Mouse (Mus musculus) adrenal gland, adult (tissue): ENCODE measurements around the gene Map1b.
A peak's percentile ranks its signal among the peaks of the same experiment; 100 is the strongest.

Source experiments
- DNase-seq, 2 experiments: peaks; one replicate each; pipeline ENCODE4 v3.0.0; 2022 to 2023; ENCODE audit warnings: low spot score in 1 of 2; ENCODE audit not compliant: inconsistent age in 2 of 2

Map1b gene

DNA sequence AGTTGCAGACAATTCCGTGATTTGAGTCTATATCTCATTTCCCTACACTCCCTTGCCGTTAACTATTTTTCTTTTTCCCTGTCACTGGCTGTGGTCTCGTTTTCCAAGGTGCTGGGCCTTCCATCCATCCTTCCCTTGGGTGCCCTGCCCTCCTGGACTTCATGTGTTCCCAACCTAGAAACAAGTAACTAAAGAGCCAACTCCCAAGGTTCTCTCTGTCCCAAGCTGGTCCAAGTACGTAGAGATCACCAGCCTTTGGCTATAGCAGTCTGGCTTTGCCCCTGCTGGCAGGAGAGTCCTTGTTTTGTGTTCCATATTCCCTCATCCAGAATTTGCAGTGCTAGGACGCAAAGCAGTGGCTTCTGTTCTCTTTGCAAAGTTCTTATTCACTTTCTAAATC is 65.1 kb downstream of the Map1b start:
- DNase-seq: no peak

DNA sequence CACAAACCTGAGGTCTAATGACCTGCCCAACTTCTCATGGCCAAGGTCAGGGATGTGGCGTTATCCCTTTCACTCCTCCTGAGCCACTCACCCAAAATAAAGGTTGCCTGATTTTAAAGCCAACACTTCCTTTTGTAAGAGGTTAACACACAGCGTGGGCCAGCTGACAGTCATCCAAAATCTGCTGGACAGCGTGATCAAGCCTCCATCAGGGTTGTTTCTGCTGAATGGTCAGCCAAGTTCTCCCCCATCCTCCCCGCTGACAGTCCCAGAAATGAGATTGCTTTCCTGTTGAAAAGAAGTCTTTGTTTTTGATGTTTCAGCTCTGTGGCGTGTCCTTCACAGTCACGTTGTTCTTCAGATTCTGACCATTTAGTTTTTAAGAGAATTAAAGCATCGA is 65.6 kb downstream of the Map1b start:
- no peak for DNase-seq

DNA sequence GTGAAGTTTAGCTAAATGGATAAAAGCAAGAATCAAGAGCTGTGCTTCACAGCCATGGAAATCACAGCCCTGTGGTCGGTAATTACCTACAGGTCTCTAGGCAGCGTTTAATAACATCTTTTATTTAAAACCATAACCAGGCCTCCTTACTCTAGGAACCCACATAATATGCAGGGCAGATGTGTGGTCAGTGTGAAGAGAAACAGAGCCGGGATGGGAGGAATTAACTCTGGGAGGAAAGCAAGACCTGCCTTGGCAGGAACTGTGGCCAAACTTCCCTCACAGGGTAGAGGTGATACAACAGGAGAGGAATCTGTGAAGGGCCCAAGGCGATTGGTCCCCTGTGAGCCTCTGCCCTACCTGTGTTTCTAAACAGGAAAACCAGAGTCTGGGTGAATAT is 66.8 kb downstream of the Map1b start:
- DNase-seq: no peak

DNA sequence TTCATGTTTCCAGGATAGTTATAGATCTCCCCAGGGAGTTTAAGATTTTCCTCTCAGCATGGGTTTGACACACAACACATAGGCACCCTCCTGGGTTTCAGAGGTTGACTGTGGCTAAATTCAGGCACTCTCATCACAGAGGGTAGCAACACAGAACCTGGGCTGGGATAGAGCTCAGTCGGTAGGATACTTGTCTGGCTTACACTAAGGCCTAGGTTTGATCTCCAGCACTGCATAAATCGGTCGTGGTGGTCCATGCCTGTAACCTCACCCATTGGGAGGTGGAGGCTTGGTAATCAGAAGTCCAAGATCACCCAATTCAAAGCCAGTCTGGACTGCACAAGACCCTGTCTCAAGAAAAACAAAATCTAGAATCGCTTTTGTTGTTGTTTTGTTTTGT is 68.1 kb downstream of the Map1b start:
- no peak for DNase-seq

DNA sequence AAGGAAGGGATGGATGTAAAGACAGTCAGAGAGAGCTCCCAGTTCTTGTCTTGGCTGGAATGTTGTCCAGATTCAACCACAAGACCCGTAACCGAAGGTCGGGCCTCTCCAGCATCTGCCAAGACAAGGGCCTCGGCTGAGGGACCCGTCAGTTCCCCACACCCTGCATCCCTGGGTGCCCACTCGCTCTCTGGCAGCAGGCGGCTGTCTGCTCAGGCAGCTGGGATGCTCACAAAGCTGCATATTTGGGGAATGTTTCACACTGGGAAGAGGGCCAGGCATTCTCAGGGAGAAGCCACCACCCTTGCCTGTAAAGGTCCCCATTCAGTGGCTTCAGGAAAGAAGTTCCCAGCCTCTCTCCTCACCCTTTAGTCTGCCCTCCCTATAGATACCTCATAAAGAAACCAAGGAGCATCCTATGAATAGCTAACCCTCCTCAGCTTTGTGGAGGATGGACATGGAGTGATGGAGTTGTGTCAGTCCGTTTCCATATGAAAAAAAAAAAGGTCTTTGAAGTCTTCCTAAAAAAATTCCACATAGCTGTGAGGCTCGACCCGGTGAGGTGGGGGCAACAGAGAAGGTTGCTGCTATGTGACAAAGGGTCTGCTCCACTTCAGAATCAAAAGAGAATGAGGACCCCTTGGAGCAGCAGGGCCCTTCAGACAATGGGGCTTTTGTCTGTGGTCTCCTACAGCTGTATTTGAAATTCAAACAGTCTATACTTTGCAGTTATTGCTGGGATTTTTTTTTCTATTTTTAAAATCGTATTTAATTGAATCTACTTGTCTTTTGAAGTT is 68.7 kb downstream of the Map1b start:
- DNase-seq: peak; percentile 44 to 60

DNA sequence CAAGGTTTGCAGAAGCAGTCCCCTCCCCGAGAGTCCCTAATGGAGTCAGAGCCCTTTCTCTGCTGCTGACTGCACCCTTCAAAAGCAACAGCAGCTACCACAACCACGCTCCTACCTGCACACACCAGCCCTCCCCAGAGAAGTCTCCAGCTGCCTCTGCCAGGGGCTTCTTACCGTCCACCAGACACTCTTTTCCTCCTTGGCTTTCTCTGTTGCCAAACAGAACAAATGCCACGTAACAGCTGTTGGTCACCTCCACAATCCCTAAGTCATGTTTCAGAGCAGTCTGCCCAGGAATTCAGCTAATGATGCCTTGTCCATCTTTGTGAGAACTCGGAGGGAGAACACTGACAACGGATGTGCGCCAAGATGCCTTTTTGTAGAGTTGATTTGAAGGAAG is 69.3 kb downstream of the Map1b start:
- DNase-seq: no peak

DNA sequence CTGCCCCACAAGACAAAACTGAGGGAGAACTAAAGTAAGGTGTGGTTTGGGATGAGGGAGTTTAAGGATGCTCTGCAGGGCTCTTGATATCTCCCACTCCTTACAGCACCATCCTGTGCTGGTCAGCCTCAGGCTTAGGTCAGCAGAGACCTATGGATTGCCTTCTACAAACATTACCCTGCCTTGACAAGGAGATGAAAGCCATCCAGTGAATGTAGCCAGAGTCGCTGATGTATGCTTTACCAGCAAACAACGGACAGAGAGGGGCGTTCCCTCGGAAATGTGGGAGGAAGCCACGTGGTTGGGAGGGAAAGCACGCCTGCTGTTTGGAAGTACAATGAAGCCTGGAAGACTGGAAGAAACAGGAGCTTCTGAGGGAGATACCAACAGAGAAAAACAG is 71.5 kb downstream of the Map1b start:
- no peak for DNase-seq

DNA sequence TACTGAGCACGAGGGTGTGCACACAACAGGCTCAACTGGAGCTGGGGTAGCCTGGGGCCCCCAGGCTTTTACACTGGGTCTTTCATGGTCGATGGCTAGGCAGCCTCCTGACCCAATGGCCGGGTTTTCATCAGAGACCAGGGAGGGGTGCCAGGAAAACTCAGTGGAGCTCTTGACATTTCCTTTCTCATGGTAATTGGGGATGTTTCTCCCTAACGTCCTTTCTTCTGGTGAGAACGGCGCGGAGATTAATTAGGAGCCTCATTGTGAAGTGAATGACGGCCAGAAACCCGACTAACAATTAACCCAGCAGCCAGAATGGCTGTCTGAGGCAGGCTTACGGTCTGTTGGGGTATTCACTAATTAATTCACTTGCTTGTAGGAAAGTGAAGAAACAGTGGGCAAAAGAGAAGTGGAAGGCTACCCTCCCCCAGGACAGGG is 71.9 kb downstream of the Map1b start:
- no peak for DNase-seq

DNA sequence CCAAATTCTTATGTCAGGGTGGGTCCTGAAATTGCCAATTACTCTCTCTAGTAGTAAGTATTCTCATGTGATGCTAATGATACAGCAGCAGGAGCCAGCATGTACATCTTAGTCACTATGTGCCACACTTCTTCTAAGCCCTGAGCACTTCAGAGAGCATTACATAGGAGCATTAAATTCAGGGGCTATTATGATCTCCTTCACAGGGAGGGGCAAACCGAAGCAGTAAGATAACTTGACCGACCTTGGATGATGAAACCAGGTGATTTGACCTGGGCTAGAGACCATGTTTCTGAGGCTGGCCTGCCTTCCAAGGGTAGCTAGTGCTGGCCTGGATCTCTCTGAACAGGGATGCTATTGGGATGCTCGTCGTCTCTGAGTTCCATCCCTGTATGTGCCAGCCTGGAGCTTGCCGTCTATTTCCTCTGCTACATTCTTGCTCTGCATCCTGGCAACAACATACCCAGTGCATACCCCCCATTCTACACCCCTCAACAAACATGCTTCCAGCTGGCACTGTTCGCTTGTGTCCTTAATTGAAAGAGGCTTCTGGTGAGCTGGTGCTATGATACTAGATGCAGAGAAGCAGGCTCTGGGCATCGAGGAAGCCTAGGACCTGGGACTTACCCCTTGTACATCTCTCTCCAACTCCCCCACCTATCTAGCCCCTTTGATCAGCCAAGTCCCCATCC is 72.7 kb downstream of the Map1b start:
- DNase-seq: no peak

DNA sequence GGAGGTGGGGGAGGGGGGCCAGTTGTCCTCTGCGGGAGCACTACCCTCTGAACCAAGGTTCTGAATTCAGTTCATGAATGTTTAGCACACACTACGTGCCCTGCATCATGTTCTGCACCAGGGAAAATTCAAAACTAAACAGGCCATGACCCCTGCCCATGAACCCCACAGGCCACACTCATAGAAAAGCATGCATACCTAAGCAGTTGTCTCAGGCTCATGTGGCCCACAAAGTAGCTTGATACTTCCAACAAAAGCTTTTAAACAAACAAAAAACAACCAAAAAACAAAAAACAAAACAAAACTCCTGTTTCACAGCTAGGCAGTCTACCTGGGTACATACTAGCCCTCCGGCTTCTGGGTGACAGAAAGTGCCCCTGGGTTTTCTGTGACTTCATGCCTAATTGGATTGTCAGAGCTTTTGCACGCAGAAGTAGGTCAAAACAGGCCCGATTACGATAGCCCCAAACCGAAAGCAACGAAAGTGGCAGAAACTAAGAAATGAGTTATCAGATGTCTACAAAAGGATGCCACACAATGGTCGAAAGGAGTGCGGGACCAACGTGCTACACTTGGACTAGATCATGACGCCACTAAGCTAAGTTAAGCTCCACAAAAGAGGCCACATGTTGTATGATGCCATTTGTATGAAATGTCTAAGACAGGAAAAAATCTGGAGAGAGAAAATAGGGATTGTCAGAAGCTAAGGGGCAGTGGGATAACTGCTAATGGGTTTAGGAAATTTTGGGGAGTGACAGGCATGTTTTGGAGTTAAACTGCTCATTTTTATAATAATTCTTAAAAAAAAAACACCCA is 73.7 kb downstream of the Map1b start:
- DNase-seq: no peak

DNA sequence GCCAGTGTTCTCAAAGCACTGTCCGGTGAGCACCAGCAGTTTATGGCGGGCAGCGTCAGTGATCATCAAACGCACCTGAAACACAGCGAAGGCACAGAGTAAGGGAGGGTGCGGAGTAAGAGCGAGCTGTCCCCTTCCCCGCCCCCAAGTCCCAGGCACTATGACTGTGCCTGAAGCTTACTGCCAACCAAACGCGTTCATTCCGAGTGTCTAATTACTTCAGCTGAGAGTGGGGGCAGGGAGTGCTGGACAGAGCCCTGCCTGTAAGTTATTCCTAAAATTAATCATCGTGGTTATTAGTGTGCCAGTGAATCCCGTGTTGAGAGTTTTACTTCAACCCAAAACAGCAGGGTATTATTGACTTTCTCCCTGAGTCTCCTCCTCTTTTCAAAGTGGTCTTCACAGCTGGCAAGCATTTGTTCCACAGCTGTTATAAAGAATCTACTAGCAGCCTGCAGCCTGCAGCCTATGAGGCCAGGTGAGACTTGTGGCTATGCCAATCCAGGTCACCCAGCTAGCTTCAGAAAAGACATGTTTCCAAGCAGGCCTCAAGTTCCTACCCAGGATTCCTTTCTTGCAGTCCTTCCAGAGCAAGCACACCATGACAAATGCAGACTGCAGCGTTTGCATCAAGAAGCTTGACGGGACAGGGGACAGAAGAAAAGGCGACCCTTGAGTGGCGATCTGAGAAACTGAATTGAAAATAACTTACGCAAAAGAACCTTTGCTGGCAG is 74.5 kb downstream of the Map1b start:
- DNase-seq: no peak

DNA sequence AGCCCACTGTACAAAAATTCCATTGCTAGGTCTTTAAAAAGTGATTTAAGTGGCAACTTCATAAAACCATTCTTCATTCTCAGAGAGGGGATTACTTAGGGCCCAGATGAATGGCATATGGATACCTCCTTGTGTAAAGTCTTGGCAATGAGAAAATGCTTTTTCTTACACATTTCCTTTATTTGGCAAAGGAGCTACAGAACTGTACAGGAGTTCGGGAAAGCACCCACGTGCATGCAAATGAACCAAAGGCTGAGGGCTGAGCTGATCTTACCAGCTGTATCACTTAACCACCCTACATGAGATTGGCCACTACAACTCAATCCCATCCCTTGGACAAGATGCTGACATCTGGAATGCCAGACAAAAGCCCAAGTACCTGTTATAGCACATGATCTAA is 76.1 kb downstream of the Map1b start:
- DNase-seq: no peak

DNA sequence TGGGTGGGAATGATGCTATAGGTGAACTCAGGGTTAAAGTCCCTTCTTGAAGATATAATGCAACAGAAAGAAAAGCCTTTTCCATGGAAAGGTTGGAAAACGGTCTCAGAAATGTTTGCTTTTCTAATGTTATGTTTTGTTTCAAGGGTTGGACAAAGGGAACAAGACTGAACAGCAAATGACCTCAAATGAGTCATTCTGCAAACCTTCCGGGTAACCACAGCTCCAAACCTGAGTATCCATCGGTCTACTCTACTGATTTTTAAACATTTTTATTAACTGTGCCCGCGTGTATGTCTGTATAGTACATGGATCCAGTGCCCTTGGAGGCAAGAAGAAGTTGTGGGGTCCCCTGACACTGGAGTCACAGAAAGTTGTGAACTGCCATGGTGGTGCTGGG is 77.0 kb downstream of the Map1b start:
- DNase-seq: no peak

DNA sequence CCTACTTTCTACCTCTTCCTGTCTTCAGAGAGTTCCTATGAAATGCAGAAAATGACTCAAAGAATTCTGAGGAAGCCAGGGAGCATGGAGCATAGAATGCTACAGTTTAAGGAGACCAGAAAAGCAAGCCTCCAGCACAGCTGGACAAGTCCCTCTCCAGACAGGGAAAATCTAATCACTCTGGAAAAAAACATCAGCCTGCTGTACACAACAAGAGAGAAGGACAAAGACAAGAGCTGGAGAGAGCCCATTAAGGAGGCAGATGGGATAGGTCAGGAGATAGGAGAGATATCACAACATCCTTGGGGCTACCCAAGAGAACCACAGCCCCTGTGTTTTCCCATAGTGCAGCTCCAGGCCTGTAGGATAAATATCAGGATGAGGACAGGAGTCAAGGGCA is 79.3 kb downstream of the Map1b start:
- DNase-seq: no peak

DNA sequence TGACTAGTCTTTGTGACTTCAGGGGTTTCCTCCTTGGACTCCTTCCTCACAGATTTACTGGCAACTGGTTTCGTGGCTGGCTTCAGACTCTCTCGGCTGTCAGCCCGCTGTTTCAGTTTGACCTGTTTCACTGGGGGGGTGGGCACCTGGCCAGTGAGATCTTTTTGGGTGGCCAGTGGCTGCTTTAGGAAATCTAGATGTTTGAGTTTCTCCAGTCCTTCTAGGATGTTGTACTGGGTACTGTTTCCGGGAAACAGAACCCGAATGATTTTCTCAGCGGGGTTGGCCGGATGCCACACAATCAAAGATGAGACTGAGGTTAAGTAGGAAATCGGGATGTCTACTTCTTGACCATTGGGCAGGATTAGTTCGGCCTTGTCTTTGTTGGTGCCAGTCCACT is 81.8 kb downstream of the Map1b start:
- DNase-seq: no peak

DNA sequence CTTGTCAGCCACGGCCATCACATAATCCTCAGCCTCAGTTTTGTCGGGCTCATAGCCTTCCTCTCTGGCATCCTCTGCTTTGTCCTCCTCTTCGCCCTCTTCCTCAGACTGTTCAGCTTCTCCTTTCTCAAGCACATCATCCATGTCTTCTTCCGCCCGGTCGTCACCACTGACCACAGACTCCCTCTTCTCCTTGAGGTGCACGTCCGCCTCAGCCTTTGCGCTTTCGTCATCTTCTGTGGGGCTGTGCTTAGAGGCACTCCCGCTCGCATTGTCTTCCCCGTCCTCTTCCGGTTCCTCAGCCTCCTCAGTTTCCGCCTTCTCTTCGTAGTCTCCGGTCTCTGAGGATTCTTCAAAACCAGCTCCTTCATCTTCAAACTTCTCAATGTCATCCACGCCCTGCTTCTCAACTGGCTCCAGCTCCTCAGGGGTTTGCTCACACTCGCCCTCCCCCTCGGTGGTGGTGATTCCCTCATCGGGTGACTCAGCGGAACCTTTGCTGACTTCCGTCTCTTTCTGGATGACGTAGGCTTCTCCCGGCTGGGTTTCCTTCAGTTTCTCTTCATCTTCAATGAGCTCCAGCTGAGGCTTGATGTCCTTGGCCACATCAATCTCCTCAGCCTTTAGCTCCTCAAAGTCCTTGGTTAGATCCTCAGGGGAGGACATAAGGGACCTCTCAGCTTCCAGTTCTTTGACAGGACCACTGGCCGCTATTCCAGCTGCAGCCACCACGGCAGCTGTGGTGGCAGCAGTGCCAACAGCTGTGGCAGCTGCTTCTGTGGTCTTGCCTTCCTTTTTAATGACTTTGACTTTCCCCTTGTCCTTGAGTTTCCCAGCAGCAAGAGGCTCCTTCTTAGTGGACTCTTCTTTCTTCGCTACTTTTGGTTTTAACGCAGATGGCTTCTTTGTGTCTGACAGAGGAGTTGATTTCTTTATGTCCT is 83.0 kb downstream of the Map1b start:
- DNase-seq: no peak

DNA sequence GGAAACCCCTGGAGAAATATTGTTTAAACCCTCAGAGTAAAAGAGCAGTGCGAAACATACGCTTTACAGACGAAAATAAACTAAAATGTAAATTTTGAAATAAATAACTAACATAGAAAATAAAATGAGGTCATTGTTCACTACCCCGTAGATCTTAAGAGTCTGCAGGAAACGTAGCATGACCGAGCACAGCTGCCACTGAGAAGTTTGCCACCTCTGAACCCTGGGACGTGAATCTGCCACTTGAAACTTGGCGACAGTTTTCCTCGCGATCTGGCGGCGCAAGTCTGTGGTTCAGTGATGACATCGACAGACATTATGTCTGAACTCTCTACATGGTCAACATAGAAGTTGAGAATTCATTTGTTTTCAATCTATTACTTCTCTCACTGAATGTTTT is 92.8 kb downstream of the Map1b start:
- DNase-seq: no peak

DNA sequence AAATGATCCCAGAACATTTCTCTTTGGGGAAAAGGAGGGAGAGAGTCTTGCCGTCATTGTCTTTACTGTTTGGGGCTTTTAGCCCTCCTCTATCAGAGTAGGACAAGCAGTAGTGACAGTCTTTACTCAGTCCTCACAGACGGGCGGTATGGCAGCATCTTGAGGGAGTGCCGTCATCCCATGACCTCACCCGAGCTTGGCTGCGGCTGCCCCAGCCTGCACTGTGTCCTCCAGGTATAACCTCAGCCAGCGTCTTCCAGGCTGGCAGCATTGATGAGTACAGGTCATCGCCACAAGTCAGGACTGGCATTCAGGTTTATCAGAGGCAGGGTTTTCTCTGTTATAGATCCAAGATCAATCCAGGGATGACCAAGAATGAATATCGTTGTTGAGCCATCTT is 99.7 kb downstream of the Map1b start:
- no peak for DNase-seq

DNA sequence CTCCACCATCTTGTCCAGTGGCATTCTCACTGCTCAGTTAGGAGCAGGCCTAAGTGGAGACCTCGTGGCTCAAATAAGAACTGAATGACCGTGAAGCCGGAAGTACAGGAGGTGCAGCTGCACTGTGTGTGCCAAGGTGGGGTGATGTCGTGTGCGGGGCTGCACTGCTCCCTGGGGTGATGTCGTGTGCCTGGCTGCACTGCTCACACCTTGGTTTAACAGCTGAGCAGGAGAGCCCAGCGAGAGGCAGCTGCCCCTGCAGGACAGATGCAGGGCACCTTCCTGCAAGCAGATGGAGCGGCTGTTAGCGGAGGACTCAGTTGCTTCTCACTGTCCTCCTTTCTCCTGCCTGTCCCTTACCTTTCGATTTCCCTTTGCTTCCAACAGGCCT is 102.0 kb downstream of the Map1b start:
- no peak for DNase-seq
